Mouse (Mus musculus) lung, embryonic 14.5 days (tissue): Measurements from ENCODE around the gene Cbr4. TPM values are rescaled to one million over a fixed set of nuclear protein-coding genes. Genes with fewer than 3 reads are reported as not detected.

Experiments used
- ATAC-seq: fragments of 200-750 bp; cut with Nextera tagmentation; 2 replicates; pipeline ENCODE4 v1.8.0; 2017; ENCODE audit warnings: mild to moderate bottlenecking, moderate TSS enrichment, moderate library complexity; ENCODE audit not compliant: insufficient read depth
- DNase-seq: peaks from one replicate; pipeline ENCODE4 v3.0.0-alpha.2; 2015
- H3K27ac ChIP-seq: fragments of 300-500 bp; sonication (generic); 2 replicates; pipeline ENCODE4 v1.5.1; 2014; ENCODE audit warnings: low read depth, mild to moderate bottlenecking, moderate library complexity
- H3K27me3 ChIP-seq: fragments of 300-500 bp; sonication (generic); 2 replicates; pipeline ENCODE4 v1.6.1; 2014; ENCODE audit warnings: low read length, control low read depth; ENCODE audit not compliant: insufficient read depth
- H3K36me3 ChIP-seq: fragments of 300-500 bp; sonication (generic); 2 replicates; pipeline ENCODE4 v1.6.1; 2014; ENCODE audit warnings: control low read depth; ENCODE audit not compliant: insufficient read depth
- H3K4me1 ChIP-seq: fragments of 300-500 bp; sonication (generic); 2 replicates; pipeline ENCODE4 v1.6.1; 2014; ENCODE audit warnings: antibody characterized with exemption, control low read depth; ENCODE audit not compliant: insufficient read depth
- H3K4me2 ChIP-seq: fragments of 300-500 bp; sonication (generic); 2 replicates; pipeline ENCODE4 v1.6.1; 2014; ENCODE audit warnings: mild to moderate bottlenecking
- H3K4me3 ChIP-seq: fragments of 300-500 bp; sonication (generic); 2 replicates; pipeline ENCODE4 v1.5.1; 2014; ENCODE audit warnings: low read depth, low read length
- H3K9ac ChIP-seq: fragments of 300-500 bp; sonication (generic); 2 replicates; pipeline ENCODE4 v1.6.1; 2014
- H3K9me3 ChIP-seq: fragments of 300-500 bp; sonication (generic); 2 replicates; pipeline ENCODE4 v1.6.1; 2016; ENCODE audit warnings: low read depth, low read length, control low read depth
- CTCF ChIP-seq: IDR thresholded peaks from 2 replicates; pipeline ENCODE4 v1.5.1; 2016; ENCODE audit warnings: antibody characterized with exemption, low read depth
- WGBS: fragments of 180-500 bp; shearing (Covaris S2); extraction: QIAGEN DNeasy Blood & Tissue Kit; methylation state at CpG from one replicate; pipeline ENCODE4 v1.1.7; 2014; 5-methylcytosine and 5-hydroxymethylcytosine counted together
- polyA plus RNA-seq: library from polyadenylated mRNA; unstranded; fragments of >200 nt; fragmentation: Nextera tagmentation; extraction: Ambion mirVana; gene quantifications from 2 replicates; pipeline ENCODE4 v1.2.1, GENCODE M21; 2014

Cbr4 gene
- polyA plus RNA-seq, 1 experiment from 2014 or later, result 26.4 TPM

DNA sequence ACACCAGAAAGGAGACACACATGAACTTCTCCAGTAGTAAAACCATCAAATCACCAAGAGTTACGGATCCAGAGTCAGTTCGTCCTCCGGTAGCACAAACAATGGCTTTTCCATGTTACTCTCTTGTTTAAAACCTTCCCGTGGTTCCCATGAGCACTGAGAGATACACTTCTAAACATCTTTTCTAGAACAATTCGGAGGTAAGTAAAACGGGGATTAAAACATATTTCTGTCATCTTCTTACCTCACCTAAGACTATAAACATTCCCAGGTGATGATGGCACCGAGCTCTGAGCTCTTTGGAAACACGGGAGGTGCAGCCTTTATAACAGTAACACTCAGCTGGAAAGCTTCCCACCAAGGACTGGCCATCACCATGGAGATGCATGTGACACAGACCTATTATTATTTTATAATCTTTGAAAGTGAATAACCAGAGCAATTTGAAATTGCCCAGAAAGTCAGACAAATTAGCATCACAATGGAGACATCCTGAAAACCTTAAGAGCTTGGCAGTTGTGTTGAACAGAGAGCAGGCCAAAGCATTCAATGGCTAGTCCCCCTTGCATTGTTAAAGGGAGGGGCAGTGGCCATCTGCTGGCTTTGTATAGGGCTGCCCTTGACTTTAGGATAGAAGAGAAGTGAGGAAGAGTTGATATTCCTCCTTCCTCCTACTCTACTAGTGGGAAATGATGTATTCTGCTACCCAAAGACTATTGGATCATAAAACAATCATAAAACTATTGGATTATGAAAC is 29.4 kb downstream of the Cbr4 start:
- Histone ChIP-seq H3K36me3 (peaks cover 69% of the 10 kb centered on the region), H3K4me3 (no peak overlapping the region), H3K27ac (no peak overlapping the region), H3K9ac (no peak overlapping the region), H3K4me2 (no peak overlapping the region), H3K9me3 (no peaks in the 10 kb centered on the region), H3K4me1 (no peaks in the 10 kb centered on the region), H3K27me3 (no peaks in the 10 kb centered on the region)
- no peak for TF ChIP-seq CTCF
- ATAC-seq (no peak), DNase-seq (no peak)
- WGBS, result 78% methylated on average over 8 of the region's 8 CpGs

GRCm38 (mm10) chr8:61517502-61518185 is 30.1 kb downstream of the Cbr4 start:
- H3K4me3 ChIP-seq, result no peak overlapping the region
- peaks cover 68% of the 10 kb centered on the region for H3K36me3 ChIP-seq
- H3K27me3 ChIP-seq, result no peaks in the 10 kb centered on the region
- 69% methylated on average over 14 of the region's 14 CpGs for WGBS
- H3K9ac ChIP-seq, result no peak overlapping the region
- no peak for TF ChIP-seq CTCF
- H3K4me2 ChIP-seq, result no peak overlapping the region
- H3K4me1 ChIP-seq, result no peaks in the 10 kb centered on the region
- no peaks in the 10 kb centered on the region for H3K9me3 ChIP-seq
- DNase-seq (no peak), ATAC-seq (no peak)
- no peak overlapping the region for H3K27ac ChIP-seq

DNA sequence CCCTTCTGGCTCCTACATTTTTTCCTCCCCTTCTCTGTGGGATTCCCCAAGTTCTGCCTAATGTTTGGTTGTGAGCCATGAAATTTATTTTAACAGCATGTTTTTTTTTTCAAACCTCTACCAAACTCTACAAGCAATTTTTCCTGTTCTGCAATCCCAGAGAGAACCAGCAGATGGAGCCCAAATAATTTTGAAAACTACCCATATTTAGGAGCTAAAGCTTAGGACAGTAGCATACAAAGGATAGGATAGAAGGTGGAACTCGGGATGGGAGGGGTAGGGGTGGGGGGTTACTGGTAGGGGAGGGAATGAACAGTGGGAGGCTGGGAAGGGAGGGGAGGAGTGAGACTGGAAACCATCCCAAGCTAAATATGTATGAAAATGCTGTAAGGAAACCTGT is 34.6 kb downstream of the Cbr4 start:
- peak; percentile 60 for TF ChIP-seq CTCF
- Histone ChIP-seq H3K9me3 (no peaks in the 10 kb centered on the region), H3K4me3 (no peak overlapping the region), H3K4me2 (no peak overlapping the region), H3K9ac (no peak overlapping the region), H3K4me1 (no peaks in the 10 kb centered on the region), H3K27ac (no peak overlapping the region), H3K36me3 (peaks cover 58% of the 10 kb centered on the region), H3K27me3 (no peaks in the 10 kb centered on the region)
- DNase-seq, result peak; percentile 76
- ATAC-seq, result no peak
- WGBS, result 0% methylated on average over 1 of the region's 1 CpGs

DNA sequence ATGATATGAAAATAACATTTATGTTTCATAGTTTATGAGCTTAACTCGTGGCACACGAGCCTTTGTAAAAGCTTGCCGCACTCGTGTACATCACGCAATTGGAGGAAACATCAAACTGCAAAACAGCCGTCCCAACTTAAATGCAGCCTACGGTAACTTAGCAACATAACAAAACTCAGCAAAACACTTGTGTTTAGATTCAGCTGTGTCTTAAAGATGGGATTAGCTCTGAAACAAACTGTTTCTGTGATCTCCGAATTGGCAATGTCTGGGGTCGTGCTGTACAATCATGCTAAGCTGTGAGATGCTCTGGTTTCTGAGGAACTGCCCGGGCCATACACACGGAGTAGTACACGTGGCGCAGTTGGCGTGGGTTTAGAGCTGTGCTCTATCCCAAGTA is 39.5 kb downstream of the Cbr4 start:
- no peak for ATAC-seq
- no peak for DNase-seq
- Histone ChIP-seq H3K27me3 (no peaks in the 10 kb centered on the region), H3K4me3 (no peak overlapping the region), H3K36me3 (peaks cover 64% of the 10 kb centered on the region), H3K9ac (no peak overlapping the region), H3K4me1 (no peaks in the 10 kb centered on the region), H3K27ac (no peak overlapping the region), H3K4me2 (no peak overlapping the region), H3K9me3 (no peaks in the 10 kb centered on the region)
- no peak for TF ChIP-seq CTCF
- 77% methylated on average over 14 of the region's 14 CpGs for WGBS

DNA sequence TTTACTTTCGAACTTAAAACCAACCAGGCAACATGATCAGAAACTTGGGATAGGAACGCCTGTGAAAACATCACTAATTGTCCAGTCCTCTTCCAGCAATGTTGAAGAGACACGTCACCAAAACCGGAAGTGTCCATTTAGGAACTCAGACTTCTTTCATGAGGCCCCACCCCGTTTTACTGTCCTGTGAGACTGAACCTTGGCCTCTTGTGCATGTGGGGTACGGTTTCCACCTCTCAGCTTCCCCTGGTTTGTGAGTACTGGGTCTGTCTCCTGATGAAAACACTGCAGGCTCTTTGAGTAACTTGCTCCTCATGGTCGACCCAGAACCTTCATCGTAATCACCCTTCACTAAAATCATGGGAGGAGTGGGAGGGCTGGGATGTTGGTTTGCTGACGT is 40.7 kb downstream of the Cbr4 start:
- H3K27me3 ChIP-seq, result no peaks in the 10 kb centered on the region
- H3K4me3 ChIP-seq, result no peak overlapping the region
- no peaks in the 10 kb centered on the region for H3K4me1 ChIP-seq
- DNase-seq, result no peak
- H3K36me3 ChIP-seq, result peaks cover 56% of the 10 kb centered on the region
- no peak overlapping the region for H3K9ac ChIP-seq
- H3K9me3 ChIP-seq, result no peaks in the 10 kb centered on the region
- H3K4me2 ChIP-seq, result no peak overlapping the region
- ATAC-seq, result no peak
- no peak overlapping the region for H3K27ac ChIP-seq
- no peak for TF ChIP-seq CTCF
- 86% methylated on average over 9 of the region's 9 CpGs for WGBS

DNA sequence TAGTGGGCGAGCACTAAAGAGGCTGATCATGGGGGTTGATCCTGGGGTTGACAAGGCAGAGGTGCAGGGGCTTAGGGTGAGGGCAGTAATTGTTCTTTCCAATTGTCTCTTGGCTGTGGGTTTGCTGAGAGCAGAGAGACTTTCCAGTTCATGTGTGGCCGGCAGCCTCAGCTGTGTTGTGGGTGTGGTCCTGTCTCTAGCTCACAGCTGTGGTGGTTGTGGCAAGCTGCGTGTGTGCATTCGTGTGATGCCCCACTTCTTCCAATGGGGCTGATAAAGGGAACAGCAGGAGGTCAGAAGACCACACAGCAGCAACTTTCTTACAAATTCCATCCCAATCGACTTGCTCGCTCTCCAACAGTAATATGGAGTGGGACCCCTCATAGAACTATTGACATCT is 41.1 kb downstream of the Cbr4 start:
- H3K9ac ChIP-seq, result no peak overlapping the region
- H3K4me1 ChIP-seq, result no peaks in the 10 kb centered on the region
- no peak overlapping the region for H3K4me3 ChIP-seq
- H3K27me3 ChIP-seq, result no peaks in the 10 kb centered on the region
- H3K9me3 ChIP-seq, result no peaks in the 10 kb centered on the region
- H3K36me3 ChIP-seq, result peaks cover 59% of the 10 kb centered on the region
- 70% methylated on average over 6 of the region's 6 CpGs for WGBS
- no peak for TF ChIP-seq CTCF
- no peak for ATAC-seq
- no peak for DNase-seq
- H3K4me2 ChIP-seq, result no peak overlapping the region
- no peak overlapping the region for H3K27ac ChIP-seq

GRCm38 (mm10) chr8:61531944-61532795 is 44.6 kb downstream of the Cbr4 start:
- Histone ChIP-seq H3K4me3 (no peak overlapping the region), H3K36me3 (peaks cover 68% of the 10 kb centered on the region), H3K9me3 (no peaks in the 10 kb centered on the region), H3K27me3 (no peaks in the 10 kb centered on the region), H3K9ac (no peak overlapping the region), H3K27ac (no peak overlapping the region), H3K4me1 (no peaks in the 10 kb centered on the region), H3K4me2 (no peak overlapping the region)
- DNase-seq, result peak; percentile 35
- 69% methylated on average over 22 of the region's 22 CpGs for WGBS
- TF ChIP-seq CTCF, result peak; percentile 49
- ATAC-seq, result no peak
